Mouse (Mus musculus) brain, embryonic 14.5 days (tissue): ENCODE data around the gene Mypop.

Experiments
- CTCF ChIP-seq: fragments of 200-500 bp; IDR thresholded peaks from 2 replicates; pipeline ENCODE4 v1.5.1; 2012; ENCODE audit warnings: inconsistent platforms, mild to moderate bottlenecking, moderate library complexity, borderline replicate concordance; ENCODE audit not compliant: insufficient read depth, insufficient read length; ENCODE audit errors: extremely low read depth
- POLR2A ChIP-seq: fragments of 200-500 bp; IDR thresholded peaks from 2 replicates; pipeline ENCODE4 v1.6.1; 2012; ENCODE audit warnings: mild to moderate bottlenecking, inconsistent platforms, borderline replicate concordance; ENCODE audit not compliant: poor library complexity, insufficient read depth, insufficient read length, severe bottlenecking; ENCODE audit errors: extremely low read depth

GRCm38 (mm10) chr7:19003902-19004630, 13.0 kb downstream of the Mypop start, which contains the start of gene Irf2bp1:
- no peak for TF ChIP-seq CTCF
- TF ChIP-seq POLR2A: peak; percentile 94
